Mouse (Mus musculus): ENCODE measurements around the gene Cldn10. TPM values are rescaled to one million over a fixed set of nuclear protein-coding genes. Genes with fewer than 3 reads are reported as not detected.
"Not testable (repeated sequence)": the region's sequence is repeated elsewhere in the genome, so short reads cannot be mapped to it uniquely, and the experiment has no call there.

Cldn10 gene
- total and polyA plus RNA-seq, 2 experiments from 2014 or later, result 2.4 to 11.3 TPM

DNA sequence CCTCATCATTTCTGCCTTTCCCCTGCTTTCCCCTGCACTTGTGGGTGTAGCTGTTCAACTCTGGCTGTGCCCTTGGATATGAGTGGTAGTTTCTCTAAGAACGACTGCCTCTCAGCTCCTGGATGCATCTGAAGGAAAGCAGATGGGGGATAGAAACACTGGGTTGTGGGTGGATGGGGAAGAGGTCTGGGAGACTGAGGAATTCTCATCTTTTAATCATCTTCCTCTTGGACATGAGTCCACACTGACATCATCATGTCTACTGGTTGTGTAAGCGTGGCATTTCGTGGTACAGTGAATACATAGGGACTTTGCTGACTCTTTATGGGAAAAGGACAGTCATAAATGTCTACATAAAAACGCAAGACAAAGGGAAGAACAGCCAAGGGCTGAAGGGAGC, 31.7 kb upstream of the Cldn10 start:
- Histone ChIP-seq H3K9me3 (ENCODE audit: low read length) (no peaks in the 10 kb centered on the region), H3K36me3 (ENCODE audit: insufficient read depth) (no peaks in the 10 kb centered on the region), H3K4me3 (ENCODE audit: low read depth, low read length) (no peak overlapping the region), H3K27ac (ENCODE audit: low read depth, low read length) (no peak overlapping the region), H3K9ac (no peak overlapping the region), H3K27me3 (ENCODE audit: insufficient read depth, low read length) (no peaks in the 10 kb centered on the region), H3K4me1 (ENCODE audit: insufficient read depth) (no peaks in the 10 kb centered on the region), H3K4me2 (ENCODE audit: low read depth) (no peak overlapping the region)
- WGBS, result 86% methylated on average over 4 of the region's 4 CpGs
- no peak for TF ChIP-seq CTCF (IDR thresholded peaks at IDR 0.05; ENCODE audit: low read depth)
- DNase-seq (no peak), ATAC-seq (no peak)

GRCm38 (mm10) chr14:118756566-118756965, 31.1 kb upstream of the Cldn10 start:
- H3K4me2 ChIP-seq (ENCODE audit: low read depth), result no peak overlapping the region
- no peak for TF ChIP-seq CTCF (IDR thresholded peaks at IDR 0.05; ENCODE audit: low read depth)
- no peak overlapping the region for H3K27ac ChIP-seq (ENCODE audit: low read depth, low read length)

GRCm38 (mm10) chr14:118763362-118763761, 24.3 kb upstream of the Cldn10 start:
- not testable (repeated sequence) for H3K27me3 ChIP-seq (ENCODE audit: insufficient read depth, low read length); ATAC-seq; H3K27ac ChIP-seq (ENCODE audit: low read depth, low read length); H3K4me3 ChIP-seq (ENCODE audit: low read depth, low read length); H3K4me1 ChIP-seq (ENCODE audit: insufficient read depth); H3K36me3 ChIP-seq (ENCODE audit: insufficient read depth); H3K9ac ChIP-seq; DNase-seq; H3K9me3 ChIP-seq (ENCODE audit: low read length); H3K4me2 ChIP-seq (ENCODE audit: low read depth)
- WGBS, result 94% methylated on average over 13 of the region's 13 CpGs

More at GRCm38 (mm10) chr14:118756566-118756965, 31.1 kb upstream of the Cldn10 start:
- no peaks in the 10 kb centered on the region for H3K9me3 ChIP-seq (ENCODE audit: low read length)
- H3K9ac ChIP-seq, result no peak overlapping the region
- no peak overlapping the region for H3K4me3 ChIP-seq (ENCODE audit: low read depth, low read length)
- no peaks in the 10 kb centered on the region for H3K4me1 ChIP-seq (ENCODE audit: insufficient read depth)
- H3K27me3 ChIP-seq (ENCODE audit: insufficient read depth, low read length), result no peaks in the 10 kb centered on the region
- 51% methylated on average over 3 of the region's 3 CpGs for WGBS
- H3K36me3 ChIP-seq (ENCODE audit: insufficient read depth), result no peaks in the 10 kb centered on the region
- DNase-seq (no peak), ATAC-seq (no peak)

DNA sequence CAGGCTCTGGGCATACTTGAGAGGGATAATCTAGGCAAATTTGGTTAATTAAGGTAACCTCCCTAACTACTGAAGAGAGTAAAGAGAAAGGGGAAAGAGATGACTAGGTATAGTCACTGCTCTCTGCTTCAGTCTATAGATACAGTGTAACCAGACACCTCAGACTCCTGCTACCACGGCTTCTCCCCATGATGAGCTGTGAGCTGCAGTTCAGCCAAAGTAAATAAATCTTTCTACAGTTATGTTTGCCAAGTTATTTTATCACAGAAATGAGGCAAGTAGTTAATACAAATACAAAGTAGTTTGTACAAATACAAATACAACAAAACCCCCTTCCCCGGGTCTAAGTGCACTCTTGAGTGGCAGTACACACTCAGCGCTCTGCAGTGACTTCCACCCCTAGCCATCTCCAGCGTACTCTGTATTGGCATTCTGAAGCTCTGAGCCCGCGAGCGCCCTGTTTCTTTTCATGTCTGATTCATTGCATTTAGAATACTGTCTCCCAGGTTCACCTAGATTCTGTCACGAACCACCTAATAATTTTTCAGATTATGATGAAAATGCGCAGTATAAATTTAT, 23.7 kb upstream of the Cldn10 start:
- no peak overlapping the region for H3K4me2 ChIP-seq (ENCODE audit: low read depth)
- no peak for DNase-seq
- no peak overlapping the region for H3K9ac ChIP-seq
- no peak overlapping the region for H3K27ac ChIP-seq (ENCODE audit: low read depth, low read length)
- no peak for TF ChIP-seq CTCF (IDR thresholded peaks at IDR 0.05; ENCODE audit: low read depth)
- H3K36me3 ChIP-seq (ENCODE audit: insufficient read depth), result no peaks in the 10 kb centered on the region
- no peaks in the 10 kb centered on the region for H3K4me1 ChIP-seq (ENCODE audit: insufficient read depth)
- ATAC-seq, result no peak
- H3K4me3 ChIP-seq (ENCODE audit: low read depth, low read length), result no peak overlapping the region
- 80% methylated on average over 9 of the region's 9 CpGs for WGBS
- H3K27me3 ChIP-seq (ENCODE audit: insufficient read depth, low read length), result no peaks in the 10 kb centered on the region
- H3K9me3 ChIP-seq (ENCODE audit: low read length), result no peaks in the 10 kb centered on the region

GRCm38 (mm10) chr14:118765306-118765705, 22.4 kb upstream of the Cldn10 start:
- DNase-seq, result no peak
- no peak for ATAC-seq

GRCm38 (mm10) chr14:118765951-118766350, 21.8 kb upstream of the Cldn10 start:
- DNase-seq (no peak), ATAC-seq (no peak)
- Histone ChIP-seq H3K36me3 (ENCODE audit: insufficient read depth) (no peaks in the 10 kb centered on the region), H3K9me3 (ENCODE audit: low read length) (no peaks in the 10 kb centered on the region), H3K27ac (ENCODE audit: low read depth, low read length) (no peak overlapping the region), H3K4me3 (ENCODE audit: low read depth, low read length) (no peak overlapping the region), H3K4me2 (ENCODE audit: low read depth) (no peak overlapping the region), H3K9ac (no peak overlapping the region), H3K4me1 (ENCODE audit: insufficient read depth) (no peaks in the 10 kb centered on the region), H3K27me3 (ENCODE audit: insufficient read depth, low read length) (no peaks in the 10 kb centered on the region)
- no peak for TF ChIP-seq CTCF (IDR thresholded peaks at IDR 0.05; ENCODE audit: low read depth)
- 73% methylated on average over 7 of the region's 7 CpGs for WGBS

More at GRCm38 (mm10) chr14:118765306-118765705, 22.4 kb upstream of the Cldn10 start:
- WGBS, result 75% methylated on average over 7 of the region's 7 CpGs
- Histone ChIP-seq H3K4me1 (ENCODE audit: insufficient read depth) (no peaks in the 10 kb centered on the region), H3K4me2 (ENCODE audit: low read depth) (no peak overlapping the region), H3K4me3 (ENCODE audit: low read depth, low read length) (no peak overlapping the region), H3K9me3 (ENCODE audit: low read length) (no peaks in the 10 kb centered on the region), H3K36me3 (ENCODE audit: insufficient read depth) (no peaks in the 10 kb centered on the region), H3K27me3 (ENCODE audit: insufficient read depth, low read length) (no peaks in the 10 kb centered on the region), H3K9ac (no peak overlapping the region), H3K27ac (ENCODE audit: low read depth, low read length) (no peak overlapping the region)
- TF ChIP-seq CTCF (IDR thresholded peaks at IDR 0.05; ENCODE audit: low read depth), result no peak

GRCm38 (mm10) chr14:118766368-118766767, 21.3 kb upstream of the Cldn10 start:
- Histone ChIP-seq H3K9me3 (ENCODE audit: low read length) (no peaks in the 10 kb centered on the region), H3K4me1 (ENCODE audit: insufficient read depth) (no peaks in the 10 kb centered on the region), H3K27me3 (ENCODE audit: insufficient read depth, low read length) (no peaks in the 10 kb centered on the region), H3K9ac (no peak overlapping the region), H3K27ac (ENCODE audit: low read depth, low read length) (no peak overlapping the region), H3K4me2 (ENCODE audit: low read depth) (no peak overlapping the region), H3K4me3 (ENCODE audit: low read depth, low read length) (no peak overlapping the region), H3K36me3 (ENCODE audit: insufficient read depth) (no peaks in the 10 kb centered on the region)
- no peak for ATAC-seq
- 83% methylated on average over 5 of the region's 5 CpGs for WGBS
- TF ChIP-seq CTCF (IDR thresholded peaks at IDR 0.05; ENCODE audit: low read depth), result no peak
- DNase-seq, result no peak

Measured in forebrain, postnatal 0 days (tissue).